Mouse (Mus musculus): ENCODE results near the gene Sall4. TPM values are rescaled to one million over a fixed set of nuclear protein-coding genes. Genes with fewer than 3 reads are reported as not detected.
"Not testable (repeated sequence)": the region's sequence is repeated elsewhere in the genome, so short reads cannot be mapped to it uniquely, and the experiment has no call there.

Gene Sall4
- polyA plus RNA-seq, 1 experiment from 2014 or later = 0.38 TPM

DNA sequence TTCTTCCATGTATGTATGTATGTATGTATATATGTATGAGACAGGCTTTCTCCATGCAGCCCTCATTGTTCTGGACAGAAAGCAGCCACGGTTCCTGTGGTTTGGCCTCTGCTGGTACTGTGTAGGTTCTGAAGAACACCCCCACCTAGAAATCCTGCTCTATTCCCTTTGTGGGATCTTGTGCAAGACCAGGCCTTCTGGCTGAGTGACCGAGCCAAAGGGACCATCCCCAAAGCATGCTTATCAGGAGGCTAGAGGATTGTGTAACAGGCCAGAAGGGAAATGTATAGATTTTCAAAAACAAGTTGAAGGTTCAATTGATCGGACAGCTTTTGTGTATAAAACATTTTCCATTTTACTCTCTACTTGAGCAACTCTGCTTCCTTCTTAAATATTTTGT, 8.5 kb upstream of the Sall4 start:
- H3K27me3 ChIP-seq = no peaks in the 10 kb centered on the region
- no peak overlapping the region for H3K9ac ChIP-seq
- peaks cover 6% of the 10 kb centered on the region; the same call in 1 of the 2 replicates for H3K4me1 ChIP-seq
- H3K9me3 ChIP-seq = no peaks in the 10 kb centered on the region
- 90% methylated on average over 3 of the region's 3 CpGs for WGBS
- H3K36me3 ChIP-seq = no peaks in the 10 kb centered on the region
- no peak overlapping the region for H3K4me2 ChIP-seq
- ATAC-seq (ENCODE audit: insufficient number of reproducible peaks, low FRiP score, low TSS enrichment, low read depth) = no peak
- no peak overlapping the region for H3K27ac ChIP-seq
- H3K4me3 ChIP-seq = no peak overlapping the region

DNA sequence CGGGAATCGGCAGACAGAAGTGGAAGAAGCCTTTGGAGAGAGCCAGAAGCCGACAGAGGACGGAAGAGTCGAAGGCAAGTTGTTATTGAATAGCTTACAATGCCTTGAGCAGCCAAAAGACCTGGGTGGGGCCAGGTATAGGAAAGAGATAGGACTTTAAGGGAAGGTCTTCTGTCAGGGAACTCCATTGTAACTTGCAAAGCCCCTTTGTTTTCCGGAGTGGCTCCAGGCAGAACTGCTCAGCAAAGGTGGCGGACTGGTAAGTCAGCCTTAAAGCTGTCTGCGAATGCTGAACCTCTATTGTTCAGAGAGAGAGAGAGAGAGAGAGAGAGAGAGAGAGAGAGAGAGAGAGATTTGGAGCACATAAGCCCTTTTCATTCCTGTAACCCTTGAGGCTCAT, 1.5 kb upstream of the Sall4 start:
- 60% methylated on average over 8 of the region's 8 CpGs for WGBS
- Histone ChIP-seq H3K4me1 (peaks cover 25% of the 10 kb centered on the region), H3K27ac (no peak overlapping the region), H3K27me3 (peaks cover 66% of the 10 kb centered on the region), H3K4me2 (no peak overlapping the region), H3K9me3 (no peaks in the 10 kb centered on the region), H3K4me3 (no peak overlapping the region), H3K36me3 (no peaks in the 10 kb centered on the region), H3K9ac (no peak overlapping the region)
- no peak for ATAC-seq (ENCODE audit: insufficient number of reproducible peaks, low FRiP score, low TSS enrichment, low read depth)

DNA sequence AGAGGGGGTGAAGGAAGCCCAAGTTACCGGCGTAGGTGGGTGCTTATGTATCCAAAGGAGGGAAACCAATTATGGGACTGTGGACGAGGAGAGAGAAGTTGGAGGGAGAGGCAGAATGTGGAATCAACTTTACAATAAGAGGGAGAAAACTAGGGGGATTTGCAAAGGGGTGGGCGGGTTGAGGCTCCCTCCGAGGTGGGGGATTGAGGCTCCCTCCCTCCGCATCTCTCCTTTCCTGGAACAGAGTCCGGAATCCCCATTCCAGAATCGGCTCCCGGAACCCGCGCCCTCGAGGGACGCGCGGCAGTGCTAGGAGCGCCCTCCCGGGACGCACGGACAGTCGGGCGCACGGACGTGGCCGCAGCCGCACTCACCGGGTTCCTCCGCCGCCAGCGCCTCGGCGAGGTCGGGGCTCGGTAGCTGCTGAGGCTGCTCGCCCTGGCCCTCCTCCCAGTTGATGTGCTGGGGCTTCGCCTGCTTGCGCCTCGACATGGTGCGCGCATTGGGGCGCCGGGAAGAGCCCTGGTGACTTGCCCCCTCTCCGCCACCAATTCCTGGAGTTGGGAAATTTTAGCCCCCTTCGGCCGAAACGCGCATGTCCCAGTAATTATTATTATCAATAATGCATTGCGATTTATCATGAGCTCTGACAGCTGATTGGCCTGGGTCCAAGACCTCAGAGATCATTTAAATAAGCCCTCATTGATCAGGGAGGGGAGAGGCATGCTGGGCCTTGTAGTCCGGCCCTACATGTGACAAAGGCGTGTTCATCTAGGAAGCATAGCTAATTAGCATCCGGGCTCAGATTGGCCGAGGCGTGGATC, 993 bp downstream of the Sall4 start:
- Histone ChIP-seq H3K4me1 (peaks cover 25% of the 10 kb centered on the region), H3K9ac (no peak overlapping the region), H3K9me3 (no peaks in the 10 kb centered on the region), H3K27ac (no peak overlapping the region), H3K4me2 (peak overlapping the region; percentile 86), H3K4me3 (peak overlapping the region; percentile 46), H3K36me3 (no peaks in the 10 kb centered on the region), H3K27me3 (peaks cover 91% of the 10 kb centered on the region)
- ATAC-seq (ENCODE audit: insufficient number of reproducible peaks, low FRiP score, low TSS enrichment, low read depth) = no peak
- WGBS = under 1% methylated on average over 52 of the region's 52 CpGs

DNA sequence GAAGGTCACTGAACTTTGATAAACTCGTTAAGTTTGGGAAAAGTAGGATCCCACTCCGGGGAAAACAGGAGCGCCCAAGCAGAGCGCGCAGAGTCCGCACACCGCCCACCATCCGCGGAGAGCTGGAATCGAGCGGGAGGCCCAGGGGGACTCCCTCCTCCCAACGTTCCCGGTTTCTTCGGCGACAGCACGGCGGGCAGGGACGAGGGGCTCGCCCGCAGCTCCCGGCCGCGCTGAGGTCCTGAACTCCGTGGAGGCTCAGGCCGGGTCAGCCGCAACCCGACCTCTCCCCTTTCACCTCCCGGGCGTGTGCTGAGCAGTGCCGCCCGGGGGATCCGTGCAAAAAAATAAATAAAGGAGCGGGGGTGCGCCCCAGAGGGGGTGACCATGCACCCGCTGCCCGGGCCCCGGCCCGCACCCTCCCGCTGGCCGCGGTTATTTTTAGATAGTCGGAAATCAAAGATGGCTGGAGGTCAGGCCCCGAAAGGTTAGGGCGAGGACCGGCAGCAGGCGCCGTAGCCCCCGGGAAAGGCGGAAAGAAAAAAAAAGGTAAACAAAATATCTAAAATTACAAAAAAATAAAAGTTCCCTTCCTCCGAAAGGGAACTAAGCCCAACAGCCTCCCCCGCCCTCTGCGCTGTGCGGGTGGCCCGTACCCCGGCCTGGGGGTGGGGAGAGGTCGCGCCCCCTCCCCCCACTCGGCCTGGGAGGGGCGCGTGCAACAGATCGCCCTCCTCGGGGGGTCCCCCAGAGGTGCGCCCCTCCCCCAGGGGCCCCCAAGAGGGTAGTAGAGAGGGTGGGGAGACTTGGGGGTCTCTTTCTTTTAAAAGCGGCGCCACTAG, 1.8 kb downstream of the Sall4 start:
- H3K9ac ChIP-seq = peak overlapping the region; percentile 8; the same call in 1 of the 2 replicates
- peak overlapping the region; percentile 46 for H3K4me3 ChIP-seq
- H3K27ac ChIP-seq = no peak overlapping the region
- peak overlapping the region; percentile 86 for H3K4me2 ChIP-seq
- WGBS = under 1% methylated on average over 64 of the region's 65 CpGs
- ATAC-seq (ENCODE audit: insufficient number of reproducible peaks, low FRiP score, low TSS enrichment, low read depth) = no peak
- no peaks in the 10 kb centered on the region for H3K9me3 ChIP-seq
- peaks cover 25% of the 10 kb centered on the region for H3K4me1 ChIP-seq
- peaks cover 96% of the 10 kb centered on the region for H3K27me3 ChIP-seq
- no peaks in the 10 kb centered on the region for H3K36me3 ChIP-seq

DNA sequence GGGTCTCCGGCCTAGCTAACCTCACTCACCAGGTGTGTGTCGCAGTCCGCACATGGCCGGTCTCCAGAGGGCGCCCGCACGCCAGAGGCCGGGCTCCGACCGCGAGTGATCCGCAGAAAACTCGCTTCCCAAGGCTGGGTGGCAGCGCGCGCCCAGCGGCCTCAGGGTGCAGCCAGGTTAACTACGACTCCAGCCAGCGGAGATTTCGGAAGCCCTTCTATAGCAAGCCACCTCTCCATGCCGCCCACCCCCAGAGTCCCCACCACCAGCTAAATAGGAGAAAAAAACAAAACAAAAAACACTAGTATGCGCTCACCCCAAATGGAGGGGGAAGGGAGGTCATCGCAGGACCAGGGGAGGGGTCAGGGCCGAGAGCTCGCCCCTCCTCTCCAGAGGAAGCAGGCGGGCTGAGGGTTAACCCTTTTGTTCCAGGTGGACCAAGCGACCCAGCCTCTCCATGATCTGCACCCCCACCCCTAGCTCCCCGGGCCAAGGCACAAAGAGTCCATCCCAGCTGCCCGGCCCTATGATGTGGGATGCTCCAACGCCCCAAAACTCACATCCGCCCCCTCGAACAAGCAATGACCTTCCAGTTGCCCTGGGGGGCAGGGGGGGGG, 2.6 kb downstream of the Sall4 start:
- H3K27ac ChIP-seq = no peak overlapping the region
- whole genome bisulfite sequencing = 2% methylated on average over 32 of the region's 32 CpGs
- no peak for ATAC-seq (ENCODE audit: insufficient number of reproducible peaks, low FRiP score, low TSS enrichment, low read depth)

DNA sequence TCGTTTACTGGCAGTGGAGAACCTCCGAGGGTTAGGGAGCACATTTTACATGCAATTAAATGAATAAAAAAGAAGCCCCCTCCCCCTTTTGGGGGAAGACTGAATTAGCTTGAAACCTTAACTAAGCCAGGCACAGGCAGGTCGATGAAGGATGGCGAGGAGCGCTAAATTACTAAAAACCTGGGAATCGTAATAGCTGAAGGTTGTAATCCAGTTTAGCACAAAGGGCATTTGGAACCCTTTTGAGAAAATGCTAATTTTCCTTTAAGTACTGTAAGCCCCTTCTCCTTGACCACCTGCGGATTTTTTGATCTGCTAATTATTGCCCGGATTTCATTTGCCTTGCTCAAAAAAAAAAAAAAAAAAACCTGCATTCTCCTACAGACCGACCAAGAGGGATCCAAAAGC, 3.3 kb downstream of the Sall4 start:
- ATAC-seq (ENCODE audit: insufficient number of reproducible peaks, low FRiP score, low TSS enrichment, low read depth) = no peak
- Histone ChIP-seq H3K4me2 (no peak overlapping the region), H3K36me3 (no peaks in the 10 kb centered on the region), H3K9ac (no peak overlapping the region), H3K9me3 (no peaks in the 10 kb centered on the region), H3K27ac (no peak overlapping the region), H3K4me1 (peaks cover 25% of the 10 kb centered on the region), H3K27me3 (peaks cover 83% of the 10 kb centered on the region), H3K4me3 (no peak overlapping the region)
- 18% methylated on average over 9 of the region's 9 CpGs for WGBS

More for the DNA sequence above, 2.6 kb downstream of the Sall4 start:
- H3K9me3 ChIP-seq = no peaks in the 10 kb centered on the region
- H3K36me3 ChIP-seq = no peaks in the 10 kb centered on the region
- no peak overlapping the region for H3K9ac ChIP-seq
- peak overlapping the region; percentile 86 for H3K4me2 ChIP-seq
- peaks cover 25% of the 10 kb centered on the region for H3K4me1 ChIP-seq
- H3K27me3 ChIP-seq = peaks cover 89% of the 10 kb centered on the region
- H3K4me3 ChIP-seq = peak overlapping the region; percentile 46

- Histone ChIP-seq H3K4me1 (peaks cover 25% of the 10 kb centered on the region), H3K27me3 (peaks cover 76% of the 10 kb centered on the region), H3K27ac (no peak overlapping the region), H3K36me3 (no peaks in the 10 kb centered on the region), H3K4me3 (no peak overlapping the region), H3K4me2 (no peak overlapping the region), H3K9ac (no peak overlapping the region), H3K9me3 (no peaks in the 10 kb centered on the region)
- 14% methylated on average over 7 of the region's 7 CpGs for WGBS
- ATAC-seq (ENCODE audit: insufficient number of reproducible peaks, low FRiP score, low TSS enrichment, low read depth) = no peak
Observed at GRCm38 (mm10) chr2:168763785-168764184, 4.0 kb downstream of the Sall4 start.

- ATAC-seq (ENCODE audit: insufficient number of reproducible peaks, low FRiP score, low TSS enrichment, low read depth) = no peak
- H3K27me3 ChIP-seq = peaks cover 62% of the 10 kb centered on the region
- no peaks in the 10 kb centered on the region for H3K36me3 ChIP-seq
- no peak overlapping the region for H3K27ac ChIP-seq
- no peak overlapping the region for H3K4me2 ChIP-seq
- no peak overlapping the region for H3K4me3 ChIP-seq
- no peak overlapping the region for H3K9ac ChIP-seq
- no peaks in the 10 kb centered on the region for H3K9me3 ChIP-seq
- WGBS = 7% methylated on average over 12 of the region's 12 CpGs
- H3K4me1 ChIP-seq = peaks cover 25% of the 10 kb centered on the region
Observed at GRCm38 (mm10) chr2:168762411-168762815, 5.3 kb downstream of the Sall4 start.

GRCm38 (mm10) chr2:168761954-168762353, 5.8 kb downstream of the Sall4 start:
- no peak for ATAC-seq (ENCODE audit: insufficient number of reproducible peaks, low FRiP score, low TSS enrichment, low read depth)
- Histone ChIP-seq H3K27ac (no peak overlapping the region), H3K4me1 (peaks cover 21% of the 10 kb centered on the region), H3K27me3 (peaks cover 57% of the 10 kb centered on the region), H3K4me2 (no peak overlapping the region), H3K4me3 (no peak overlapping the region), H3K9me3 (no peaks in the 10 kb centered on the region), H3K9ac (no peak overlapping the region), H3K36me3 (no peaks in the 10 kb centered on the region)
- WGBS = 33% methylated on average over 4 of the region's 4 CpGs

DNA sequence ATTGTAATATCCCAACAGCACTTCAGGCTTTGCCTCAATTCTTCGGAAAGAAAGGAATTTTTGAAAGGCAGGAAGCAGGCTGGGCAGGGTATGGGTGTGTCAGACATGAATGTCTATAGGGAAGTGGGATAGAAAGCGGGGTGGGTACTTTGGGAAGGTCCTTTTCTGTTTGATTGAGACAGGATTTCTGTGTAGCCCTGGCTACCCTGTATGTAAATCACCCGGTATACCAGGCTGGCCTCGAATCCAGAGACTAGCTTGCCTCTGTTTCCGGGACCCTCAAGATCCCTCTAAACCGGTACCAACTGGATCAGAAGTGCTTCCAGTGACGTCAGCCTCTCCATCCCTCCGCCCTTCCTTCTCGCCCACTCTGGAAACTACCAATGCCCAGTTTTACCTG, 6.6 kb downstream of the Sall4 start:
- Histone ChIP-seq H3K27ac (no peak overlapping the region), H3K36me3 (no peaks in the 10 kb centered on the region), H3K9me3 (no peaks in the 10 kb centered on the region), H3K4me1 (peaks cover 13% of the 10 kb centered on the region), H3K4me2 (no peak overlapping the region), H3K4me3 (no peak overlapping the region), H3K9ac (no peak overlapping the region), H3K27me3 (peaks cover 49% of the 10 kb centered on the region)
- ATAC-seq (ENCODE audit: insufficient number of reproducible peaks, low FRiP score, low TSS enrichment, low read depth) = no peak
- 82% methylated on average over 9 of the region's 9 CpGs for WGBS

DNA sequence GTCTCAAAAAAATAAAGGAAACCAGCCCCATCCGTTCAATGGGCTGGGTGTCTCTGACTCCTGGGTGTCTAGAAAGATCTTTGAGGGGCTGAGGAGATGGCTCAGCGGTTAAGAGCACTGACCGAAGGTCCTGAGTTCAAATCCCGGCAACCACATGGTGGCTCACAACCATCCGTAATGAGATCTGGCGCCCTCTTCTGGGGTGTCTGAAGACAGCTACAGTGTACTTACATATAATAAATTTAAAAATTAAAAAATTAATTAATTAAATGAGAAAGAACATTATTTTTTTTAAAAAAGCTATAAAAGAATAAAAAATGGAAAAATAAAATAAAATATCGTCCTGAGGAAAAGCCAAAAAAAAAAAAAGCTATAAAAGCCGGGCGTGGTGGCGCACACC, 23.3 kb downstream of the Sall4 start:
- not testable (repeated sequence) for H3K4me2 ChIP-seq; ATAC-seq (ENCODE audit: insufficient number of reproducible peaks, low FRiP score, low TSS enrichment, low read depth); H3K27me3 ChIP-seq; H3K27ac ChIP-seq; H3K4me3 ChIP-seq; H3K4me1 ChIP-seq; H3K9me3 ChIP-seq; H3K9ac ChIP-seq; H3K36me3 ChIP-seq
- WGBS = 86% methylated on average over 10 of the region's 10 CpGs

GRCm38 (mm10) chr2:168742649-168743048, 25.1 kb downstream of the Sall4 start:
- no peaks in the 10 kb centered on the region for H3K27me3 ChIP-seq
- no peak overlapping the region for H3K9ac ChIP-seq
- peaks cover 4% of the 10 kb centered on the region; the same call in 1 of the 2 replicates for H3K4me1 ChIP-seq
- H3K4me3 ChIP-seq = peak overlapping the region; percentile 90
- ATAC-seq (ENCODE audit: insufficient number of reproducible peaks, low FRiP score, low TSS enrichment, low read depth) = no peak
- H3K27ac ChIP-seq = no peak overlapping the region
- 20% methylated on average over 7 of the region's 7 CpGs for WGBS
- H3K4me2 ChIP-seq = peak overlapping the region; percentile 76
- no peaks in the 10 kb centered on the region for H3K9me3 ChIP-seq
- no peaks in the 10 kb centered on the region for H3K36me3 ChIP-seq
